Mouse (Mus musculus): Measurements from ENCODE around the gene Gm6902. TPM values are rescaled to one million over a fixed set of nuclear protein-coding genes. Genes with fewer than 3 reads are reported as not detected.
"Not testable (repeated sequence)": the region's sequence is repeated elsewhere in the genome, so short reads cannot be mapped to it uniquely, and the experiment has no call there.

Gm6902 gene
- polyA plus RNA-seq (2014; fragmentation: Nextera tagmentation; extraction: Ambion mirVana) = not detected in 2 replicates

DNA sequence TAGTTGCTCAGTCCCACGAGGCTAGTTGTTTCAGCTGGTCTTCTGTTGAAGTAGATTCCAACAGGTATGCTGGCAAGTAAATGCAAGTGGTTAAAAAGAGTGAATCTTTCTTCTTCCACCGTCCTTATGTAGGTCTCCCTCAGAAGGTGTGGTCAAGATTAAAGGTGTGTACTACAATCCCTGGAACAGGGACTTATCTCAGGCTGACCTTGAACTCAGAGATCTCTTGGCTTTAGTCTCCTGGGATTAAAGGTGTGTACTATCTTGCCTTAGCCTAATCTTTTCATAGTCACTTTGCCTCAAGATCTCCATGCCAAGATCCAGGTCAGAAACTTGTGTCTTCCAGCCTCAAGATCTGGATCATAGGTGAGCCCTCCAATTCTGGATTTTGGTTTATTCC, at the start of gene Gm6902:
Gm6902 (minus strand) TSS at position 101 of the 400 bp plus-strand sequence.
- H3K36me3 ChIP-seq (ENCODE audit: control insufficient read depth, insufficient read depth, low read length); H3K27ac ChIP-seq (ENCODE audit: low read length); H3K27me3 ChIP-seq (ENCODE audit: control insufficient read depth, insufficient read depth, low read length); H3K9me3 ChIP-seq (ENCODE audit: control insufficient read depth, low read depth, low read length); ATAC-seq (ENCODE audit: insufficient number of reproducible peaks, insufficient read depth, low FRiP score, low read depth); H3K9ac ChIP-seq (replicated peaks; ENCODE audit: low read depth, low read length); H3K4me1 ChIP-seq (ENCODE audit: control insufficient read depth, insufficient read depth, low read length); H3K4me2 ChIP-seq (replicated peaks; ENCODE audit: low read depth, low read length); H3K4me3 ChIP-seq (ENCODE audit: low read depth, low read length): not testable (repeated sequence)
- no CpG with 5 or more reads among the region's 2 CpGs for WGBS

DNA sequence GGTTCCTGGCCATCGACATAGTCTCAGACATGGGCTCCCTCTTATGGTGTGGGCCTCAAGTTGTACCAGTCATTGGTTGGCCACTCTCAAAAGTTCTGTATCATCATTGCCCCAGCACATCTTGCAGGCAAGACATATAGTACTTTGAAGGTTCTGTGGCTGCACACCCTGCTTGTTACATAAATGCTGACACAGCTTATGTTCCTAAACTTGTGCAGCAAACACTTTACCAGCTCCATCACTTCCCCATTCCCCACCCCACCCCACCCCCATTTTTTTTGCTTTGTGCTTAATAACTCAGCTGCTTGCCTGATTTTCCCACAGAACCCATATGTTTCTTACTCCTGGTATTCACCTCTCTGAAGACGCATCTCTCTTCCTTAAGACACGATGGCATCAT, 22.2 kb upstream of the Gm6902 start, which contains the start of gene Nlrp4e:
Nlrp4e (plus strand) TSS at position 301 of the 400 bp plus-strand sequence.
- H3K36me3 ChIP-seq (ENCODE audit: control insufficient read depth, insufficient read depth, low read length); ATAC-seq (ENCODE audit: insufficient number of reproducible peaks, insufficient read depth, low FRiP score, low read depth); H3K27ac ChIP-seq (ENCODE audit: low read length); H3K27me3 ChIP-seq (ENCODE audit: control insufficient read depth, insufficient read depth, low read length); H3K4me1 ChIP-seq (ENCODE audit: control insufficient read depth, insufficient read depth, low read length); H3K4me3 ChIP-seq (ENCODE audit: low read depth, low read length); H3K9me3 ChIP-seq (ENCODE audit: control insufficient read depth, low read depth, low read length); H3K9ac ChIP-seq (replicated peaks; ENCODE audit: low read depth, low read length); H3K4me2 ChIP-seq (replicated peaks; ENCODE audit: low read depth, low read length): not testable (repeated sequence)
- 86% methylated on average over 3 of the region's 3 CpGs for WGBS

DNA sequence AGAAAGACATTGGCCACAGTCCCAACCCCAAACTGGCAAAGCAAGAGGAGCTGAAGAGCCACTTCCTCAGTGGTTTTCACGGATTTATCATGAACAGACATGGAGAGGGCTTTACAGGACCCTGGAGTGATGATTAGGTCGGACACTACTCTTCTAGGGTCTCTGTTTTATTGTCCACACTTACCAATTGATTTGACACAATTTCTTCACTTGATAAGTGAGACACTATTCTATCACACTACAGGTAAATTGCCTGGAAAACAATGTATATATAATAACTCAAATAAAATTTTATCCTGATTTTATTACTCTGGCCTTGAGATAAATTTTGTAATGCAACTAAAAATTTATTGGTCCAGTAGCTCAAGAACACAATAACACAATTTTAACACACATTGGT, 27.1 kb downstream of the Gm6902 start, which contains the start of gene Vmn1r166:
Vmn1r166 (minus strand) TSS at position 101 of the 400 bp plus-strand sequence.
- H3K27ac ChIP-seq (ENCODE audit: low read length); H3K4me1 ChIP-seq (ENCODE audit: control insufficient read depth, insufficient read depth, low read length); H3K9ac ChIP-seq (replicated peaks; ENCODE audit: low read depth, low read length); H3K9me3 ChIP-seq (ENCODE audit: control insufficient read depth, low read depth, low read length); H3K36me3 ChIP-seq (ENCODE audit: control insufficient read depth, insufficient read depth, low read length); ATAC-seq (ENCODE audit: insufficient number of reproducible peaks, insufficient read depth, low FRiP score, low read depth); H3K4me3 ChIP-seq (ENCODE audit: low read depth, low read length); H3K27me3 ChIP-seq (ENCODE audit: control insufficient read depth, insufficient read depth, low read length); H3K4me2 ChIP-seq (replicated peaks; ENCODE audit: low read depth, low read length): not testable (repeated sequence)
- no CpG with 5 or more reads among the region's 2 CpGs for WGBS

Other genes with a start within 250 kb of the Gm6902 start
- not detected in 2 replicates for gene Vmn1r163, start 223.4 kb downstream of the Gm6902 start, polyA plus RNA-seq (2014; fragmentation: Nextera tagmentation; extraction: Ambion mirVana)
- gene Gm8720, start 211.4 kb downstream of the Gm6902 start, polyA plus RNA-seq (2014; fragmentation: Nextera tagmentation; extraction: Ambion mirVana) = not detected in 2 replicates
- not detected in 2 replicates for gene Gm10662, start 134.4 kb downstream of the Gm6902 start, polyA plus RNA-seq (2014; fragmentation: Nextera tagmentation; extraction: Ambion mirVana)
- gene Vmn1r165, start 61.6 kb downstream of the Gm6902 start, polyA plus RNA-seq (2014; fragmentation: Nextera tagmentation; extraction: Ambion mirVana) = not detected in 2 replicates
- gene Vmn1r166, start 27.2 kb downstream of the Gm6902 start, polyA plus RNA-seq (2014; fragmentation: Nextera tagmentation; extraction: Ambion mirVana) = not detected in 2 replicates
- not detected in 2 replicates for gene Nlrp4e, start 22.3 kb upstream of the Gm6902 start, polyA plus RNA-seq (2014; fragmentation: Nextera tagmentation; extraction: Ambion mirVana)
- gene Nlrp5, start 107.0 kb upstream of the Gm6902 start, polyA plus RNA-seq (2014; fragmentation: Nextera tagmentation; extraction: Ambion mirVana) = not detected in 2 replicates
- gene Vmn1r167, start 228.3 kb upstream of the Gm6902 start, polyA plus RNA-seq (2014; fragmentation: Nextera tagmentation; extraction: Ambion mirVana) = not detected in 2 replicates